Mouse (Mus musculus): ENCODE results near the gene Tnfrsf25.

The Tnfrsf25 gene

GRCm38 (mm10) chr4:152121183-152121505 is 5.4 kb downstream of the Tnfrsf25 start:
- DNase-seq (ENCODE audit: low spot score), result no peak

GRCm38 (mm10) chr4:152124361-152124961 is 8.7 kb downstream of the Tnfrsf25 start:
- no peak for DNase-seq (ENCODE audit: low spot score)

GRCm38 (mm10) chr4:152125161-152126025 is 9.7 kb downstream of the Tnfrsf25 start:
- DNase-seq (ENCODE audit: low spot score), result no peak

GRCm38 (mm10) chr4:152126026-152126920 is 10.5 kb downstream of the Tnfrsf25 start:
- DNase-seq (ENCODE audit: low spot score), result no peak

GRCm38 (mm10) chr4:152127884-152128283 is 12.2 kb downstream of the Tnfrsf25 start:
- DNase-seq (ENCODE audit: low spot score), result no peak

- DNase-seq (ENCODE audit: low spot score), result no peak
Observed at GRCm38 (mm10) chr4:152128784-152129183, 13.1 kb downstream of the Tnfrsf25 start.

- DNase-seq (ENCODE audit: low spot score), result no peak
Observed at GRCm38 (mm10) chr4:152129395-152129930, 13.7 kb downstream of the Tnfrsf25 start.

GRCm38 (mm10) chr4:152130771-152131653 is 15.3 kb downstream of the Tnfrsf25 start:
- DNase-seq (ENCODE audit: low spot score), result no peak

GRCm38 (mm10) chr4:152131809-152132771 is 16.4 kb downstream of the Tnfrsf25 start:
- DNase-seq (ENCODE audit: low spot score), result no peak

GRCm38 (mm10) chr4:152132772-152133169 is 17.0 kb downstream of the Tnfrsf25 start:
- DNase-seq (ENCODE audit: low spot score), result no peak

GRCm38 (mm10) chr4:152133213-152133612 is 17.5 kb downstream of the Tnfrsf25 start:
- no peak for DNase-seq (ENCODE audit: low spot score)

GRCm38 (mm10) chr4:152134507-152134906 is 18.8 kb downstream of the Tnfrsf25 start:
- DNase-seq (ENCODE audit: low spot score), result no peak

- no peak for DNase-seq (ENCODE audit: low spot score)
Observed at GRCm38 (mm10) chr4:152135363-152135762, 19.6 kb downstream of the Tnfrsf25 start.

- DNase-seq (ENCODE audit: low spot score), result no peak
Observed at GRCm38 (mm10) chr4:152136112-152136875, 20.6 kb downstream of the Tnfrsf25 start.

- DNase-seq (ENCODE audit: low spot score), result no peak
Observed at GRCm38 (mm10) chr4:152136876-152137250, 21.1 kb downstream of the Tnfrsf25 start.

GRCm38 (mm10) chr4:152138497-152139260 is 22.9 kb downstream of the Tnfrsf25 start:
- DNase-seq (ENCODE audit: low spot score), result peak; percentile 79

GRCm38 (mm10) chr4:152140441-152140840 is 24.7 kb downstream of the Tnfrsf25 start:
- no peak for DNase-seq (ENCODE audit: low spot score)

GRCm38 (mm10) chr4:152141521-152142135 is 25.9 kb downstream of the Tnfrsf25 start:
- no peak for DNase-seq (ENCODE audit: low spot score)
